Mouse (Mus musculus) right cerebral cortex, postnatal 4 days (tissue): ENCODE data around the gene Il1b.
A peak's percentile ranks its signal among the peaks of the same experiment; 100 is the strongest.

Experiments used
- DNase-seq: peaks from one replicate; pipeline ENCODE4 v3.0.0-alpha.2; 2022

The Il1b gene

DNA sequence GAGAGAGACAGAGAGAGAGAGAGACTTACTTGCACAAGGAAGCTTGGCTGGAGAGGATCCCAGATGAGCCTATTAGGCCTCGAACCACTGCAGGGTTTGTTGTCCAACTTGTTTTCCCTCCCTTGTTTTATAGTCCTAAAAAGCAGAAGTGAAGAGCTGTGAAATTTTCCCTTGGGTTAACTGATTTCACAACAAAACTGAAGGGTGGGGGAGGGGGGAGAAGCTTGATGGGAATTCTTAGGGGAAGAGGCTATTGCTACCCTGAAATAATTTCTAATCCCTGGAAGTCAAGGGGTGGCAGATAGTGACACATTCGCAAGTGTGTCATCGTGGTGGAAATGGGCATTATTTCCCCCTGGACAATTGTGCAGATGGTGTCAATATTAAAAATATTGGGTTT, at the start of gene Il1b:
Gene Il1b (minus strand): TSS at position 101 of the 400 bp plus-strand sequence.
- no peak for DNase-seq

- no peak for DNase-seq
Measured at GRCm38 (mm10) chr2:129419361-129419880, 48.5 kb upstream of the Il1b start.

DNA sequence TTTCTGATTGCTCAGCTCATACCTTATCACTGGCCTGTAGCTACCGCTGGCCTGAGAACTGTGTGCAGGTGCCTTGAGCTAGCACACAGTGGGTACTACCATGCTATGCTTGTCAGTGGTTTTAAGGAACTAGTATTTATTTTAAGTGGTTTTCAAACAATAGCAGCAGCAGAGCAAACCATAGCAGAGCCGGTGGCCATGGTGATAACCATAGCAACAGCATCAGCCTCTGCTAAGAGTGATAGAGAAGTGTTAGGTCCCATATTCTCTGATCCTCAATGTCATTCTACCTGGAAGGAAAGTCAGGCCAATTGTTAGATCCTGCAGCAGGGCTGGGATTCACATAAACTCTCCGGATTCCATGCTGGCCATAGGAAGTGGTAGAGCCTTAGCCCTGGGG, 43.7 kb upstream of the Il1b start:
- DNase-seq = no peak

- no peak for DNase-seq
Measured at GRCm38 (mm10) chr2:129413488-129413887, 42.5 kb upstream of the Il1b start.

GRCm38 (mm10) chr2:129411651-129412050, 40.7 kb upstream of the Il1b start:
- no peak for DNase-seq

DNA sequence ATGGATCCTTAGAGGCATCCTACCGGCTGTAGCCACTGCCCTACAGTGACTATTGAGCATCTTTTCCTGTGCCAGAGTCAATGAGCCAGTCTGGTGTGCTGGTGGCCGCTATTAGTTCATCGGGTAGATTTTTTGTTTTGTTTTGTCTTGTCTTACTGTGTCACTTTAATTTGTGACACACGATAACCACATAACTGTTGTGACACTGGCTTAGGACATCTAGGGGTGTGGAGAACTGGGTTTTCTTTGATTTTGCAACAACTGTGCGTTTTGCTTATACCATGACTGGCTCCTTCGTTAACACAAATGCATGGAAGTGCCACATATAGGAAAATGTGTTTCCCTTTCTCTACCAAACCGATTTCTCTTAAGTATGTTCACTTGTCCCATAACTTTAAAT, 39.4 kb upstream of the Il1b start:
- DNase-seq = no peak

DNA sequence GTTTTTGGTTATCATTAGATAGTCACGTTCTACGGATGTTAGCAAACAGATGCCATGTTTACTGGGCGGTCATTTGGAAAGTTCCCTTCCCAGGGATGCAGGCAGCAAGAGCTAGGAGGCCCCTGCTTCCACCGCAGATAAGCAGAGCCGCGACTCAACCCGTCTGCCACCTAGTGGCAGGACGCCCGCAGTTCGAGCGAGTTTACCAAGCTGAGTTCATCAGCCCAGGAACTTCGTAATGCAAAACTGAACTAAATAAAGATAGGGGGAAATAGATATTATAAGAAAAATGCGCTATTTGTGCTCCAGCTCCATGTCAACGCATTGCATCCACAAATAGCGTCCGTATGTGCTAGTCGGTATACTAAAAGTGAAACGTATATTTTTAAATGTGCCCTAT, 37.5 kb upstream of the Il1b start:
- DNase-seq = peak; percentile 88

DNA sequence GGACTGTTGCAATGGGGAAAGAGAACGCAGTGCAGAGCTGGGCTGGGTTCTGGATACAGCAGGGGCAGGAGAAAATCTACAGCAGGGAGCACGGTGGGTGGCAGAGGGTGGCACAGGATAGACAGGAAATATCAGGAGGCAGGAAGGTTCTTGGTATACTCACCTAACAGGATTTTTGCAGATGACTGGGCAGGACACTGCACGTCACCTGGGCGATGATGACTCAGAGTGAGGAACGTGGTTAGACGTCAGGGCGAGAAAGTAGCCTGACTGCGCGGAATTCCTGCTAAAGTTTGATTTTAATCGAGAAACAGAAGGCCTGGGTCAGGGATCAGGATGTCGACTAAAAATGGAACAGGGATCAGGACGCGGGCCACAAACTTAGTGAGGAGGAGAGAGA, 36.7 kb upstream of the Il1b start:
- DNase-seq = no peak

DNA sequence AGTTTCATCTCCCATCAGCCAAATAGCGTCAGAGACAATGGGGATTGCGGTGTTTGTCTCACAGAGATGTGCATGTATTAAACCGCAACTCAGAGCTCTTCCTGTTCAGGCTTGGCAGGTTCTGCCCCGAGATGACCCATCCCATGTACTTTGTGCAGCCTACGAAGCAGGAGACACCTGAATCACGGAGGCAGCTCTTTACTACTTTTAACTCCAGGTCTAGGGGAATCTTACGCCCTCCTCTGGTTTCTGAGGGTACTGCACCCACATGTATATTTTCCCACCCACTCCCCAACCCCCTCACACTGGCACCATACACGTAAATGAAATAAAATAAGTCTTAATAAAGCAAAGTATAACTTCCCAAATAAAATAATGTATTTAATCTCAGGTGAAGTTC, 35.6 kb upstream of the Il1b start:
- DNase-seq = no peak

DNA sequence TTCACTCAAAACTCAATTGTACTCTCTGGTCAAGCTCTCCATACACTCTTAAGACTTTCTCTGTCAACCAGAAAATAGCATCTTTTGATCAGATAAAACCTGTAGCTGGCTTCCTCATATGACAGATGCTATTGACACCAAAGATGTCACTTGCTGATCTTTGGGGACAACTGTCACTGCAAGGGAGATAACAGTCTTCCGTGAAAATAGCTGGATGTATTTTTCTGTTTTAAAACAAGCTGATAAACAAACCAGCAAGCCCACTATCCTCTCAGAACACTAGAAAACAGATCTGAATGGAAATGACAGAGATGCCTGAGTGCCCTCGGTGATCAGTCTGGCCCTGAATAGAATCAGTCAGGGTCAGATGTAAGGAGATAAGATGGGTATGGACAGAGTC, 32.8 kb upstream of the Il1b start:
- no peak for DNase-seq

- no peak for DNase-seq
Measured at GRCm38 (mm10) chr2:129402330-129402729, 31.4 kb upstream of the Il1b start.

- DNase-seq = no peak
Measured at GRCm38 (mm10) chr2:129401803-129402202, 30.9 kb upstream of the Il1b start.

DNA sequence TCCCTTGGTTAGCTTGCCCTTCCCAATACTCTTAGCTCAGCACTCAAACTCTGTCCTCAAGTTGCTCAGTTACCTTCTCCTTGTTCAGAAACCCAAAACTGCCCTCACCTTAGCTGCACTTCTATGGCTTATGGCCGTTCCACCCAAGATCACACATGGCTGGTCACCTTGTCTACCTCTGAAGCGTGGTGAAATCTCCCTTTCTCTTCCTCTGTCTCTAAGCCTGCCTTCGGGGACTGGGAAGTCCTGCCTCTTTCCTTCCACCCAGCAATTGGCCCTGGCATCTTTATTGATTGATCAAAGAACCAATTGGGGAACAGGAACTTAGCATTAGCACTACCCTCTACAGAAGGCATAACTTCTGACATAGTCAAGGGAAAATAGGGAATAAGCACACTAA, 27.2 kb upstream of the Il1b start:
- no peak for DNase-seq

- no peak for DNase-seq
Measured at GRCm38 (mm10) chr2:129393524-129393923, 22.6 kb upstream of the Il1b start.

DNA sequence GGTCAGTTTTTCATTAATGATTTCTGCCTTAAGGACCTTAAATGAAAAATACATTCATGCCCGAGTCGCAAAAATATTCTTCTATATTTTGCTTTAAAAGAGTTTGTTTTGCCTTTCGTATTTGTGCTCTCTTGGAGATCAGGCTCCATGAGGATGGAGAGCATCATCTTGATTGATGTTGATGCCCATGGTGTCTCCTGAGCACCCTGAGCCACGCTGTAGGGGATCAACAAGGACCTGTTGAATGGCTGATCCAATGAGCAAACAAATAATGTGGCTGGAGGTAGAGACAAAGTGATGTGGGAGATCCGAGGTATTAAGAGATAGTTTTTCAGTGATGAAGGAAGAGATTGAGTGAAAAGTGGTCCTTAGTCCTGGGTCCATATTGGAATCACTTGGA, 19.2 kb upstream of the Il1b start:
- no peak for DNase-seq

DNA sequence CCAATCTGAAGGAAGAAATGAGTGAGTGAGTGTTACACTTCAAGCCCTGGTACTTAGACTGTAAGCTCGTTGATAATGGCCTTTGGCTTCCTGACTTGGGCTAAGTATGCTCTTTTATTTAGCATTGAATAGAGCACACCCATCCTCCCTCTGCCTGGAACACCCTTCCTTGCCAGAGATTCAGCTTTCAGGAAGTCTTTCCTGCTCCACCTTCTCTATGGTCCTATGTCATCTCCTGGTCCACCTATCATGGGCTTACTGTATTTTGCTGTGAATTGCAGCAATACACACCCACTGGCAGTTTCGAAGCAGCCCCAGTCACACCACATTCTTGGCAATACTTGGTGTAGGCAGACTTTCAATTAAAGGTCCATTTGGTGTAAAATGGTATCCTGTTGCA, 18.4 kb upstream of the Il1b start:
- DNase-seq = no peak

- no peak for DNase-seq
Measured at GRCm38 (mm10) chr2:129385331-129385730, 14.4 kb upstream of the Il1b start.

GRCm38 (mm10) chr2:129384272-129384660, 13.3 kb upstream of the Il1b start:
- no peak for DNase-seq

- no peak for DNase-seq
Measured at GRCm38 (mm10) chr2:129383512-129384271, 12.8 kb upstream of the Il1b start.

DNA sequence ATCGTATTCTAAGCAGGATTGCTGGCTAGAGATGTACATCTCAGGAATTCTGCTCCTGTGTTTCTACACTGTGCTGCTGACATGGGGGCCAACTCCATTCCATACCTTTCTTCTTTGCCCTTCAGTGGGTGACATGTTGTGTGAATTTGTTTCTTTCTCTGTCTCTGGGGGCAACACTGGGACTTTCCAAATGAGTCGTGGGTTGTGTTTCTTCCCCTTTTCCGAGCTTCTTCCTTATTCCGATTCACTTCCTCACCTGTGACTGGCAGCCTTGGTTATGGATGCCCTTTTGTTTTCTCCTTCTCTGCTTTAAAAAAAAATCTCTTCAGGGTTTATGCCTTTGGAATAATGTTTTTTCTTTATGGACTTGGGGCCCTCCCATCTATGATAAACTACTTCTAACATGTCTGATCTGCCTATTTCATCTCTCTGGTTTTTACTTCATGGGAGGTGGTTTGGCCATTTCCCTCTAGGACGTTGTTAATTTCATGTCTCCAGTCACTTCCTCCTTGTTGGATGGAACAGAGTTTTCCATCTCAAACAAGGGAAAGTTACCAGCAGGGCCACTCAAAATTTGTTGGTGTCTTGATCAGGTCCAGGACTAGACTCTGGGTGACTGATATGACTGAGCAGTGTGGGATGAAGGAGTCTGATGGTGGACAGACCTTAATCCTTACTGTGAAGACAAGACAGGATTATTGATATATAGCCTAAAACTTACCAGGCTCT, 10.0 kb upstream of the Il1b start:
- DNase-seq = no peak

GRCm38 (mm10) chr2:129380211-129380610, 9.3 kb upstream of the Il1b start:
- DNase-seq = no peak

DNA sequence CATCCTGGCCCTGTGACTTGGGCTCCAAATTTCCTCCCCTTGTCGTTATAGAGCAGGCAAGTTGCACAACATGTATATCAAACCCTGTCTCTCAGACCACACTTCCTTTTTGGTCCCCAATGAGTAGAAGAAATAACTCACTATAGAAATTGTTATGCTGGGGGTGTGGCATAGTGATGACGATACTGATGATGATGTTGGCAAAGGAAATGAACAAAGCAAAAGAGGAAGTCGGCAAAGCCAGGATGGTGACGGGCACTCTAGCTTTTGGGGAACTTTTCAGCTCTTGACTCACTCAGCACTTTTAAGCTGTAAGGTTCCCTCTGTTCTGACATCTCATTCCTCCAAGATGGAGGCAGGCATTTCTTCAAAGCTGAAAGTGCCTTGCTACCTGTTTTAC, 2.4 kb upstream of the Il1b start:
- DNase-seq = no peak

- DNase-seq = no peak
Measured at GRCm38 (mm10) chr2:129369615-129370014, 1.3 kb downstream of the Il1b start.

GRCm38 (mm10) chr2:129368795-129369194, 2.1 kb downstream of the Il1b start:
- no peak for DNase-seq
